Mouse (Mus musculus): ENCODE measurements around the gene Pou3f3.

DNA sequence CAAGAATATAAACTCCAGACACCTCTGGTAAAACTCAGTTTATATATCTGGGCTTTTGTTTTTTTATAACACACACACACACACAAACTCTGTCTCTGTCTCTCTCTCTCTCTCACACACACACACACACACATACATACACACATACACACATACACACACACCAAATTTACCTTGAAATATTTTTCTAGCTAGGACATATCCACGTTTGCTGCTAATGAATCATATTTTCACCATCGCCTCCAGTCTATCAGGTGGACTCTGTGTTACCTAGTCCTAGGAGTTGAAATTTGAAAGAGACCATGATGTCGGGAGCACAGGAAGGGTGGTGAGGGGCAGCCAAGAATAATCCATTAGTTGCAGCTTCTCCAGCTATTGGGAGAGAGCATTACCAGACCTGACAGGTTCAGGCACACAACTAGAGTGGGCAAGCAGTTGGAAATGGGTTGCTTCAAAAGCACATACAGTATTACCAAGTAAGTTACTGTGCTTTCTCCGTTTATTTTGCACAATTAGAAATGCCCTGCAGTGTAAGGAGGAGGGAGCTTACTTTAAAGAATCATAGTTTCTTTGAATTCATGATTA, 6.9 kb upstream of the Pou3f3 start:
- no peak for TF ChIP-seq MYOG (IDR thresholded peaks at IDR 0.05; ENCODE audit: control insufficient read depth in 1 of 3, insufficient read depth in 1 of 3, insufficient read length in 2 of 3, low read depth in 2 of 3)
- no peak for TF ChIP-seq POLR2A (IDR thresholded peaks at IDR 0.05; ENCODE audit: insufficient read length, low read depth)
- TF ChIP-seq MAX (IDR thresholded peaks at IDR 0.05; ENCODE audit: low read depth) = no peak
